Mouse (Mus musculus): ENCODE measurements around the gene Cntnap2. TPM values are rescaled to one million over a fixed set of nuclear protein-coding genes. Genes with fewer than 3 reads are reported as not detected.
A peak's percentile ranks its signal among the peaks of the same experiment; 100 is the strongest.
"Not testable (repeated sequence)": the region's sequence is repeated elsewhere in the genome, so short reads cannot be mapped to it uniquely, and the experiment has no call there.

The Cntnap2 gene
- polyA plus RNA-seq, 1 experiment from 2014 or later = 2.5 TPM

DNA sequence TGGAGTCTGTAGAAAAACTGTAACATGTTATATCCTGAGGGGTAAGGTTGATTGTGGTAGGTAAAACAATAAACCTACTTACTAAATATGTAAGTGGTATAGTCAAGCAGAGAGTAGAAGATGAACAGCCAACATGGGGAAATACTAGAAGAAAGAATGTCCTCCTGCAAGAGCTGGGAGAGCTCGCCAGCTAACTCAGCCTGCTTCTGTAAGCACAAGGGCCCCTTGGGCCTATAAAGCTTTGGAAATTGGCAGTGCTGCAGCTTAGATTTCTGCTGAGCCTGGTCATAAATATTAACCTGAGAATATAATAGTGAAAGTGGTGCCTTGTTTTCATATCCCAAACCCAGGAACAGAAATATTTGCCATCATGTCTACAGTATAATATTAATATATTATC, 2164.4 kb downstream of the Cntnap2 start:
- H3K4me2 ChIP-seq; H3K27me3 ChIP-seq; H3K36me3 ChIP-seq; H3K9me3 ChIP-seq (replicated peaks); H3K27ac ChIP-seq; H3K9ac ChIP-seq; ATAC-seq (replicated peaks; ENCODE audit: low FRiP score); H3K4me3 ChIP-seq (replicated peaks); H3K4me1 ChIP-seq: not testable (repeated sequence)
- WGBS = 33% methylated on average over 1 of the region's 1 CpGs

DNA sequence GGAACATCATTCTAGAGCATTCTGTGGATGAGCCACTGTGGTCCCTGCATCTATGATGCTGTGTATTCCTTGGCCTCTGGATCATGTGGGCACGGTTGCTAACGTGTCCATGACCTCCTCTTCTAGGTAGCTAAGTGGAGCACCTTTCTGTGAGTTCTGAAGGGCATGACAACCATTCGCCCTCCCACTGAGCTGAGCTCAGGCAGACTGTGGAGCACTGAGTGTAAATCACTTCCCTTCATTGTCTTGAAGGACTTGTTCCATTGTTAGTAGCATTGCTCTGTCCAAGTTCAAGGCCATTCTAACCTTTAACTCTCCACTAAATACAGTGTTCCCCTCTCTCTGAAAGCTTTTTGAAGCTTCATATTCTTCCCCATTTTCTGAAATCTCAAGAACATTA, 2166.2 kb downstream of the Cntnap2 start:
- not testable (repeated sequence) for ATAC-seq (replicated peaks; ENCODE audit: low FRiP score)

DNA sequence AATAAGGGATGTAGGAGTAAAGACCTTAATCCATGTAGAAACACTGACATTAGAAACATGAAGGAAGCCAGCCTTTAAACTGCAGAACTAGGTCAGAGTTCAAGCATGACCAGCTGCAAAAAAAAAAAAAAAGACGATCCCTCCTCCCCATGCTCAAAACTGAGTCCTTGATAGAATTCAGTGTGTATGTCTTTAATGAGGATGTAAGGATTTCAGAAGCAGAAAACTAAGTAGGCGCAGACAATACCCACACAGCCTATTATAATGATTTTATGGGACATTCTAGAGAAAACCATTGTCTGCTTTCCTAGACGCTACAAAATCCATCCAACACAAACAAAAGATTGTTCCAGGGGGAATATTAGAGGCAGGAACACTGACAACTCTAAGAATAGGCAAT, 2168.4 kb downstream of the Cntnap2 start:
- no peak overlapping the region for H3K4me2 ChIP-seq
- no peak overlapping the region for H3K9ac ChIP-seq
- WGBS = 58% methylated on average over 3 of the region's 3 CpGs
- H3K27ac ChIP-seq = no peak overlapping the region
- no peak for ATAC-seq (replicated peaks; ENCODE audit: low FRiP score)
- no peaks in the 10 kb centered on the region for H3K9me3 ChIP-seq (replicated peaks)
- H3K27me3 ChIP-seq = no peaks in the 10 kb centered on the region
- 0 out of 2 replicates have a peak, but pooled peaks cover 5% of the 10 kb centered on the region for H3K4me1 ChIP-seq
- no peak overlapping the region for H3K4me3 ChIP-seq (replicated peaks)
- no peaks in the 10 kb centered on the region for H3K36me3 ChIP-seq

More for the DNA sequence above, 2166.2 kb downstream of the Cntnap2 start:
- H3K36me3 ChIP-seq; H3K4me3 ChIP-seq (replicated peaks); H3K4me1 ChIP-seq; H3K27ac ChIP-seq; H3K4me2 ChIP-seq; H3K9me3 ChIP-seq (replicated peaks); H3K27me3 ChIP-seq; H3K9ac ChIP-seq: not testable (repeated sequence)
- WGBS = 84% methylated on average over 3 of the region's 3 CpGs

DNA sequence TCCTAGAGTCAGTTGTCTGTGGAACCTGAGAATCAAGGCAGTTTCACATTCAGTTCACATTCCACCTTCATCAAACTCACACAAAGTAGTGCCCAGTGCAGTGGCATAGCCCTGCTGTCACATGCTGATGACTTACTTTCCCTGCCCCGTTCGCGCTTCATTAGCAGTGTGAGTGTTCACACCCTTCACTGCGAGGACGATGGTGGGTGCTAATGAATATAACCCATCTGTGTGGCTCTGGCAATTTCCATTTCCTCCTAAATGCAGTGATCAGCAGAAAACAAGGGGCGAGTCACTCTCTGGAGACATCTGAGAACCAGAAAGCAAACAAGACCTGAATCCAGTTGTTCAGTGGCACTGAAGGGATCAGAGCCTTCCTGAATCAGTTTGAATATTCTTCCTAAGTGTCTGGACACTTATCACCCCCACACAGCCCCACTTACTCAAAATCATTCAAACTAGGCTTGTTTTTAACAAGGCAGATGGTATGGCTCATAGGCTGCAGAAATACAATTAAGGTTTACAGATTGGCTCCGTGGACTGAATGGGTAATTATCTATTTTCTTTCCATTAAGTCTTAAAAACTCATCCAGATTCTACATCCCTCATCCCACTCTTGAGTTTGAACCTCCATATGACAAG, 2169.6 kb downstream of the Cntnap2 start:
- Histone ChIP-seq H3K27me3 (no peaks in the 10 kb centered on the region), H3K4me2 (no peak overlapping the region), H3K9me3 (replicated peaks) (no peaks in the 10 kb centered on the region), H3K4me1 (0 out of 2 replicates have a peak, but pooled peaks cover 5% of the 10 kb centered on the region), H3K36me3 (no peaks in the 10 kb centered on the region), H3K9ac (no peak overlapping the region), H3K4me3 (replicated peaks) (no peak overlapping the region), H3K27ac (no peak overlapping the region)
- 0 out of 2 replicates have a peak, but pooled peaks have one; percentile 18 for ATAC-seq (replicated peaks; ENCODE audit: low FRiP score)
- WGBS = 32% methylated on average over 7 of the region's 7 CpGs

DNA sequence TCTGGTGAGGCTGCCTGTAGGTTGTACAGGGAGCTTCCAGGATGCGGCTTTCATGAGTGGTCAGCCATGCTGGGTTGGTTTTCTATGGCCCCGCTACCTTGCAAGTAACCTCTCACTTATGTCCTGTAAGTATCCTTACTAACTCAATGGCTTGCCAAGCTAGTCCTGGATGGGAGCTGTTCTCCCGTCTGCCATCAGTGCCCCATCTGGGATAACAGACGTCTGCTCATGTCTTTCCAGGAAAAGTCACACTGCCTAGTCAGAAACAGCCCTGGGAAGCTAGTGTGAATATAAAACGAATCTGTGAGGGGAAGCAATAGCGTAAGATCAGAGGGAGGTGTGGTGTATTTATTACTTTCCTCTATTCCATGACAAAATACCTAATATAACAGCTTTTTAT, 2172.4 kb downstream of the Cntnap2 start:
- Histone ChIP-seq H3K27ac (no peak overlapping the region), H3K36me3 (no peaks in the 10 kb centered on the region), H3K9me3 (replicated peaks) (no peaks in the 10 kb centered on the region), H3K4me1 (no peaks in the 10 kb centered on the region), H3K9ac (no peak overlapping the region), H3K4me3 (replicated peaks) (no peak overlapping the region), H3K4me2 (no peak overlapping the region), H3K27me3 (no peaks in the 10 kb centered on the region)
- no peak for ATAC-seq (replicated peaks; ENCODE audit: low FRiP score)
- WGBS = 68% methylated on average over 6 of the region's 6 CpGs

DNA sequence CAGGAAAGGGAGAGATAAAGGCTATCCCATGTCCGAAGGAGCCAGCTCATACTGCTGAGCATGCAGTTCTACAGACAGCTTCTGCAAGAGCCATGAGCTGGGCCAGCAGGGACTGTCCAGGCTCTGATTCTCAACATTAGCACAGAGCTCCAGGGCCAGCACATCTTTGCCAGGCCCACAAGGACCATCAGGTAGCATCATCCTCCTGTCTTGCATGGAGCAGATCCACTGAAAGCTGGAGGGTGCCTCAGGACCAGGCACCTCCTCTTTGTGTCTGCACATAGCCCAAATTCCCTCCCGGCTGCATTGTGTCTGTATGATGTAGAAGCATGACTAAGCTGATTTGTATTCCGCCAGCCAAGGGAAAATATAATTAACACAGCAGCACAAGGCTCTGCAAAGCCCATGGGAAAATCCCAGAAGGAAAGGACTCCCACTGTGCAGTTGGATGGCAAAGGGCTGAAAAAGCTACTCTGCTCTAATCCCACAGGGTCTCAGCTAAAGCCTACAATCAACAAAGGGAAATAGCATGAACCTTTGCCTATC, 2180.3 kb downstream of the Cntnap2 start:
- Histone ChIP-seq H3K36me3 (no peaks in the 10 kb centered on the region), H3K27me3 (no peaks in the 10 kb centered on the region), H3K9ac (no peak overlapping the region), H3K4me3 (replicated peaks) (no peak overlapping the region), H3K27ac (no peak overlapping the region), H3K9me3 (replicated peaks) (no peaks in the 10 kb centered on the region), H3K4me2 (no peak overlapping the region), H3K4me1 (peaks cover 2% of the 10 kb centered on the region)
- 50% methylated on average over 3 of the region's 3 CpGs for WGBS
- no peak for ATAC-seq (replicated peaks; ENCODE audit: low FRiP score)

DNA sequence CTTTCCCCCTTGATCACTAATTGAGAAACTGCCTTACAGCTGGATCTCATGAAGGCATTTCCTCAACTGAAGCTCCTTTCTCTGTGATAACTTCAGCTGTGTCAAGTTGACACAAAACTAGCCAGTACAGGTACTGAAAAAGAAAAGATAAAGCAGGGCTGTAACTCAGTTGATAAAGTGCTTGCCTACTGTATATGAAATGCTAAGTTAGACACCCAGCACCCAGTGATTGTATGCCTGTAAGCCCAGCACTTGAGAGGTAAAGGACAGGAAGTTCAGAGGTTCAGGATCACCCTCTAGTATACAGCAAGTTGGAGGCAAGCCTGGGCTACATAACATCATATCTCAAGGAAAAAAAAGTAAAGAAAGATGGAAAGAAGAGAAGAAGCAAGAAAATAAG, 2182.2 kb downstream of the Cntnap2 start:
- Histone ChIP-seq H3K4me1 (peaks cover 15% of the 10 kb centered on the region), H3K9me3 (replicated peaks) (no peaks in the 10 kb centered on the region), H3K27me3 (no peaks in the 10 kb centered on the region), H3K36me3 (no peaks in the 10 kb centered on the region), H3K9ac (no peak overlapping the region), H3K27ac (no peak overlapping the region), H3K4me3 (replicated peaks) (no peak overlapping the region), H3K4me2 (no peak overlapping the region)
- ATAC-seq (replicated peaks; ENCODE audit: low FRiP score) = no peak

DNA sequence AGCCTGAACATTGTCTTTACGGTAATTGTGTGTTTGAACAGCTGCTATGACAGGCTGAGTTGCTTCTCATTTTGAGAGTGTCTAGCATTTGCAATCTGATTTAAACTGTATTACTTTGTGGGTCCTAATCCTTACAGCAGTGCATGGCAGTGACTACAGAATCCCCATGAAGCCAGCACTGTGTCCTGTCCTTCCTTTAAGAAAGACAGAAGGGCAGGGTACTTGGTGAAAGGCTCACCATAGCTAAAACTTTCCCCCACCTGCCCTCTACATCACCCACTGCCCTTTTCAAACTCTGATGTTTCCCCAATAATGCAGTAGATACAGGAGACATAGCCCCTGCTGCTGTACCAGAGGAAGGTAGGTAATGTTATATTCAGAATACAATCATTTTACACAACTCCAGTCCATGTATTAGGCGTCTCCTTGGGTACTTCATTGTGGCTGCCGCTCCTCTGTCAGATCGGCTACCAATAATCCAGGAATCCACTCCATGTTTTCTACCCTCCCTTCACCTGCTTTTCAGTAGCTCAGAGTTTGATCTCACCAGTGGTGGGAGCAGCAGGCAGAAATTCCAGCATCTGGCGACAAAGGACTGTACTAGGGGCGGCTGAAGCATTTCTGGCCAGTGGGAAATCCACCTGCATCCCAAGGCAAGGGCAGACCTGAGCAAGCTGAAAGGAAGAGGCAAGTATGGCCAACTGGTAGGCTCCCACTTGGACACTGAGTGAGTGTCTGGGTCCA, 2184.9 kb downstream of the Cntnap2 start:
- Histone ChIP-seq H3K27ac (peak overlapping the region; percentile 30; the same call in 1 of the 2 replicates), H3K36me3 (no peaks in the 10 kb centered on the region)

DNA sequence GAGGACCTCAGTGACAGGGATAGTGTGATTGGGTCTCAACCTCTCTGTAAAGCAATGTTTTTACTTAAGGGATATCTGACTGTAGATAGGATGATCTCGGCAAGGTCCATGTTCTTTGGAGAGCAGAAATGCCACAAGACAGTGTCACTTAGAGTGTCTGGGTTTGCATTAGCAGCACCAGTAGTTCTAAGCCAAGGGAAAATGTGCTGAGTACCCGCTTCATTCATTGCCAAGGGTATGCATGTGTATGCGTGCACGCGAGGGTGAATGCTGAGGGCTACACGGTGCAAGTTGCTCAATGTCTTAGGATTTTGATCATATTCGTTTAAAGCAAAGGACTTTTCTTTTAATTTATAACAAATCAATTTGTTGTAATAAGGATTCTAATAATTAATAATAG, 2185.5 kb downstream of the Cntnap2 start:
- no peak; the same call in 1 of the 2 replicates for ATAC-seq (replicated peaks; ENCODE audit: low FRiP score)
- Histone ChIP-seq H3K9me3 (replicated peaks) (no peaks in the 10 kb centered on the region), H3K36me3 (no peaks in the 10 kb centered on the region), H3K4me2 (peak overlapping the region; percentile 51), H3K27ac (peak overlapping the region; percentile 30; the same call in 1 of the 2 replicates), H3K4me3 (replicated peaks) (peak overlapping the region; percentile 27), H3K4me1 (peaks cover 15% of the 10 kb centered on the region), H3K9ac (no peak overlapping the region), H3K27me3 (no peaks in the 10 kb centered on the region)
- 24% methylated on average over 7 of the region's 7 CpGs for WGBS

More for the DNA sequence above, 2184.9 kb downstream of the Cntnap2 start:
- Histone ChIP-seq H3K4me2 (peak overlapping the region; percentile 51), H3K9ac (no peak overlapping the region), H3K4me1 (peaks cover 15% of the 10 kb centered on the region), H3K9me3 (replicated peaks) (no peaks in the 10 kb centered on the region), H3K27me3 (no peaks in the 10 kb centered on the region), H3K4me3 (replicated peaks) (peak overlapping the region; percentile 27)
- 18% methylated on average over 6 of the region's 6 CpGs for WGBS
- ATAC-seq (replicated peaks; ENCODE audit: low FRiP score) = peak; percentile 92

DNA sequence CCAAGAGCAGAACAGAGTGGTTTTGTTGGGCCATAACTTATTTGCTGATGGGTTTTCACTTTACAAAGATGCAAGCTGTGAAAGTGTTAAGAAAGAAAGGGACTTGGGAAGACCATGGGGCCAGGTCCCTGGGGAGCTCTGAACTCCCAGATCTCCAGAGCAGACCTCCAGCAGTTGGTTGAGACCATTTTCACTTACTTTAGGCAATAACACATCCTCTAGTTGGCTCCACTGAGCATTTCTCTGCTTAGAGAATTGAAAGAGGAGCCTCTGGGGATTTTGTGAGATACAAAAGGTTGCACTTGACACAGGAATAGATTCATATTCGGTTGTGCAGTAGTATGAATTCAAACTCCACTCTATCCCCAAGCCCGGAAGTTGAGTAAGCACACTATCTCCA, 2196.1 kb downstream of the Cntnap2 start:
- no peaks in the 10 kb centered on the region for H3K36me3 ChIP-seq
- H3K4me1 ChIP-seq = peaks cover 7% of the 10 kb centered on the region; the same call in 1 of the 2 replicates
- H3K4me3 ChIP-seq (replicated peaks) = no peak overlapping the region
- H3K27ac ChIP-seq = no peak overlapping the region
- no peaks in the 10 kb centered on the region for H3K9me3 ChIP-seq (replicated peaks)
- H3K27me3 ChIP-seq = no peaks in the 10 kb centered on the region
- H3K4me2 ChIP-seq = no peak overlapping the region
- WGBS = 83% methylated on average over 2 of the region's 2 CpGs
- H3K9ac ChIP-seq = no peak overlapping the region
- ATAC-seq (replicated peaks; ENCODE audit: low FRiP score) = no peak

DNA sequence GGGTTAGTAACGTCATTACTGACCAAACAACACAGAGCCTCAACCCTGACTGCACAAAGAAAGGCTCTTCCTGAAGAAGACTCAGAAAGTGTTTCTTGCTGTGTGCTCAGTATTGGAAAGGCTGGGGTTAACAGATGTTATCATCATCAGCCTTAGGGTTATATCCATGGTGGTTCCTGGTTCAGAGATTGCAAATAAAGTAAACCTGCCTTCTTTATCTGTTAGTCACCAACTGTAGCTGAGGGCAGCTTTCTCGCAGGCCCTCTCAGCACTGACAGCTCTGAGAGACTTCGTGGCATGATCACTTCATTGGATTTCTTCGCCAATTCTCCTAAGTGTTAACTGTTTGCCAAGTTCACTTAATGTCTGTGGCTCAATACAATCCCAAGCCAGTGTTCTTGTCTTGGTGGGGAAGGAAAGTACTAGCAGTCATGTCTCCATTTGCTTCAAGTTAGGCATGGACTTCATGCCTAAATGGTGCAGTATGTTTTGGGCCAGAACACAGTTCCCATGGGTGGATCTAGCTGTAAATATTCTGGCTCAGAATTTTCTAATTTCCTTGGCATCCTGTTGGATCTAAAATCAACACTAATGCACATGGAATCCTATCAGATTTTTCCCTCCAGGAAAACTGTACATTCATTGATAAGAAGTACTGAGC, 2197.2 kb downstream of the Cntnap2 start:
- Histone ChIP-seq H3K27ac (no peak overlapping the region), H3K9ac (no peak overlapping the region), H3K9me3 (replicated peaks) (no peaks in the 10 kb centered on the region), H3K27me3 (no peaks in the 10 kb centered on the region), H3K4me3 (replicated peaks) (no peak overlapping the region), H3K4me2 (no peak overlapping the region), H3K4me1 (peaks cover 7% of the 10 kb centered on the region; the same call in 1 of the 2 replicates), H3K36me3 (no peaks in the 10 kb centered on the region)
- ATAC-seq (replicated peaks; ENCODE audit: low FRiP score) = no peak
- 68% methylated on average over 4 of the region's 4 CpGs for WGBS

All from kidney, embryonic 15.5 days (tissue).